Mouse (Mus musculus): ENCODE data around the gene Zdhhc20. TPM values are rescaled to one million over a fixed set of nuclear protein-coding genes. Genes with fewer than 3 reads are reported as not detected.
A peak's percentile ranks its signal among the peaks of the same experiment; 100 is the strongest.
"Not testable (repeated sequence)": the region's sequence is repeated elsewhere in the genome, so short reads cannot be mapped to it uniquely, and the experiment has no call there.

Zdhhc20 gene
- total and polyA plus RNA-seq, 3 experiments: 3.3 to 8.3 (median 6.7) TPM

- Histone ChIP-seq H3K4me1 (ENCODE audit: control insufficient read depth, insufficient read depth, low read length) (peaks cover 2% of the 10 kb centered on the region), H3K36me3 (ENCODE audit: control insufficient read depth, insufficient read depth, low read length) (no peaks in the 10 kb centered on the region; the same call in 1 of the 2 replicates), H3K27ac (no peak overlapping the region), H3K27me3 (ENCODE audit: control insufficient read depth, insufficient read depth, low read length) (no peaks in the 10 kb centered on the region), H3K9ac (ENCODE audit: low read depth, low read length) (no peak overlapping the region), H3K79me2 (replicated peaks; ENCODE audit: control insufficient read depth, insufficient read depth, low read length) (no peaks in the 10 kb centered on the region), H3K4me3 (no peak overlapping the region)
- no peak for TF ChIP-seq CTCF (IDR thresholded peaks at IDR 0.05)
- no peak for TF ChIP-seq POLR2A (IDR thresholded peaks at IDR 0.05; ENCODE audit: insufficient read depth, low read depth, low read length)
- no peak for TF ChIP-seq EP300 (IDR thresholded peaks at IDR 0.05; ENCODE audit: insufficient read depth, low read depth, low read length)
- WGBS: 86% methylated on average over 4 of the region's 4 CpGs
- intact Hi-C loops (cut with DNase I): loop anchor here (2.0 to 10.0 kb wide), 6 partner anchors 29 to 537 kb away; partner anchors contain the start of genes Mrpl57 and Ska3
- no peak for DNase-seq
These were observed 21.2 kb upstream of the Zdhhc20 start for GRCm38 (mm10) chr14:57911316-57911715.

DNA sequence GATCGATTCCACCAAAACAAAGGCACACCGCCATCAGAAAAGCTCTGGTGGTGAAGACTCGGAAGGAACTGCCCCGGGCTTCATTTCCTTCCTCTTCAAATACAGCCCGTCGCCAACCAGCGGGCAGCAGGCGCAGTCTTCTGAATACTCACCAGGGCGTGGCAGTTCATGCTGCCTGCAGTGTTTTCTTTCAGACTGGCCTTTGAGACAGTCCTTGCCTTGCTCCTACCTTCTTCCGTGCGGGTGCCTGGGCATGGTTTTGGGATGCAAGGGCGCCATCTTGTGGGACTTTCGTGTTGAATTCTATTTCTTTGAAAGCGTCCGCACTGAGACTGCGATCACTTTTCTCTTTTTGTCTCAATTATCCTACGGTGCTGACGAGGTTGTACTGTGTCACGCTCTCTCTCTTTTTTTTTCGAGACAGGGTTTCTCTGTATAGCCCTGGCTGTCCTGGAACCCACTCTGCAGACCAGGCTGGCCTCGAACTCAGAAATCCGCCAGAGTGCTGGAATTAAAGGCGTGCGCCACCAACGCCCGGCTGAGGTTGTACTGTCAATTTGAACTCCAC is 20.5 kb upstream of the Zdhhc20 start:
- H3K27ac ChIP-seq: peak overlapping the region; percentile 61
- H3K4me3 ChIP-seq: peak overlapping the region; percentile 41
- peak; percentile 84 to 87 for DNase-seq
- TF ChIP-seq EP300 (IDR thresholded peaks at IDR 0.05; ENCODE audit: insufficient read depth, low read depth, low read length): peak; percentile 97
- TF ChIP-seq CTCF (IDR thresholded peaks at IDR 0.05): peak; percentile 86
- TF ChIP-seq POLR2A (IDR thresholded peaks at IDR 0.05; ENCODE audit: insufficient read depth, low read depth, low read length): 0 out of 2 replicates have a peak, but pooled peaks have one; percentile 20
- intact Hi-C loops (cut with DNase I): loop anchor here (1.0 to 10.0 kb wide), 7 partner anchors 28 to 536 kb away; partner anchors contain the start of genes Mrpl57 and Ska3
- H3K9ac ChIP-seq (ENCODE audit: low read depth, low read length): no peak overlapping the region
- 19% methylated on average over 26 of the region's 26 CpGs for WGBS
- H3K4me1 ChIP-seq (ENCODE audit: control insufficient read depth, insufficient read depth, low read length): peaks cover 2% of the 10 kb centered on the region
- H3K36me3 ChIP-seq (ENCODE audit: control insufficient read depth, insufficient read depth, low read length): no peaks in the 10 kb centered on the region
- H3K79me2 ChIP-seq (replicated peaks; ENCODE audit: control insufficient read depth, insufficient read depth, low read length): no peaks in the 10 kb centered on the region
- H3K27me3 ChIP-seq (ENCODE audit: control insufficient read depth, insufficient read depth, low read length): no peaks in the 10 kb centered on the region

DNA sequence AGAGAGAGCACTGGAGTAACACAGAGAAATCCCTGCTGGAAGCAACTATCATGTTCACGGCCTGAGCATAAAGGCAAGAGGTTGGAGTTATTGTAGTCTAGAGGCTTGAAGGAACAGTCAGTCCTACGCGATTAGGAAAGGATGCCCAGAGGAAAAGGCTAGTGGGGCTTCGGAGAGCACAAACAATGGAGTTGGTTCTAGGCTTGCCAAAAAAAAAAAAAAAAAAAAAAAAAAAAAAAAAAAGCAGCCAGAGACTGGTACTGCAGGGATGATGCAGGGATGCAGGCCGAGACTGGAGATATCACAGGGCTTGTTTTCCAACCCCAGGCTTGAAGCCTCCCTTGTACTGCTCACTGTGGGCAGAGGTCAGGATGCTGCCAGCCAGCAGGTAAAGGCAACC is 19.2 kb upstream of the Zdhhc20 start:
- Histone ChIP-seq H3K79me2 (replicated peaks; ENCODE audit: control insufficient read depth, insufficient read depth, low read length) (no peaks in the 10 kb centered on the region), H3K4me3 (no peak overlapping the region), H3K27me3 (ENCODE audit: control insufficient read depth, insufficient read depth, low read length) (no peaks in the 10 kb centered on the region), H3K36me3 (ENCODE audit: control insufficient read depth, insufficient read depth, low read length) (no peaks in the 10 kb centered on the region), H3K27ac (peak overlapping the region; percentile 38; the same call in 1 of the 2 replicates), H3K9ac (ENCODE audit: low read depth, low read length) (no peak overlapping the region), H3K4me1 (ENCODE audit: control insufficient read depth, insufficient read depth, low read length) (peaks cover 2% of the 10 kb centered on the region)
- 57% methylated on average over 5 of the region's 5 CpGs for WGBS
- DNase-seq: no peak
- TF ChIP-seq EP300 (IDR thresholded peaks at IDR 0.05; ENCODE audit: insufficient read depth, low read depth, low read length): no peak
- TF ChIP-seq POLR2A (IDR thresholded peaks at IDR 0.05; ENCODE audit: insufficient read depth, low read depth, low read length): no peak
- no peak for TF ChIP-seq CTCF (IDR thresholded peaks at IDR 0.05)
- intact Hi-C loops (cut with DNase I): loop anchor here (5.0 kb wide), 1 partner anchor 172 kb away; no protein-coding TSS in a partner anchor

DNA sequence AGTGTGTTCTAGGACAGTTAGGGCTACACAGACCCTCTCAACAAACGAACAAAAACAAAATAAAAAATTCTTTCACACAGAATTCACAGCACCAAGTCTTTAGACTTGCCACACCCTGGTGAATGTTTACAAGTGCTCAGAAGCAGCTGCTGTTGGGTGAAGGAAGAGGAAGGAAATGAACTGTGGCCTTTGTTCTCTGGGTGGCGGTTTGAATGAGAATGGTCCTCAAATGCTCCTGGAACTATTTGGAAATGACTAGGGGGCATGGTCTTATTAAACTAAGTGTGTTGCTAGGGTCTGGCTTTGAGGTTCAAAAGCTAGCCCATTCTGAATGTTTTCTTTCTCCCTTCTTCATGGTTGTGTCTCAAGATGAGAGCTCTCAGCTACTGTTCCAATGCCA is 18.4 kb upstream of the Zdhhc20 start:
- Histone ChIP-seq H3K9ac (ENCODE audit: low read depth, low read length) (no peak overlapping the region), H3K27ac (peak overlapping the region; percentile 38), H3K27me3 (ENCODE audit: control insufficient read depth, insufficient read depth, low read length) (no peaks in the 10 kb centered on the region), H3K36me3 (ENCODE audit: control insufficient read depth, insufficient read depth, low read length) (no peaks in the 10 kb centered on the region), H3K4me1 (ENCODE audit: control insufficient read depth, insufficient read depth, low read length) (peaks cover 2% of the 10 kb centered on the region), H3K4me3 (no peak overlapping the region), H3K79me2 (replicated peaks; ENCODE audit: control insufficient read depth, insufficient read depth, low read length) (no peaks in the 10 kb centered on the region)
- WGBS: 43% methylated on average over 2 of the region's 2 CpGs
- intact Hi-C loops (cut with DNase I): loop anchor here (5.0 kb wide), 1 partner anchor 171 kb away; no protein-coding TSS in a partner anchor
- TF ChIP-seq CTCF (IDR thresholded peaks at IDR 0.05) (no peak), POLR2A (IDR thresholded peaks at IDR 0.05; ENCODE audit: insufficient read depth, low read depth, low read length) (no peak), EP300 (IDR thresholded peaks at IDR 0.05; ENCODE audit: insufficient read depth, low read depth, low read length) (no peak)
- peak in 1 of 2 experiments; percentile 33 for DNase-seq

DNA sequence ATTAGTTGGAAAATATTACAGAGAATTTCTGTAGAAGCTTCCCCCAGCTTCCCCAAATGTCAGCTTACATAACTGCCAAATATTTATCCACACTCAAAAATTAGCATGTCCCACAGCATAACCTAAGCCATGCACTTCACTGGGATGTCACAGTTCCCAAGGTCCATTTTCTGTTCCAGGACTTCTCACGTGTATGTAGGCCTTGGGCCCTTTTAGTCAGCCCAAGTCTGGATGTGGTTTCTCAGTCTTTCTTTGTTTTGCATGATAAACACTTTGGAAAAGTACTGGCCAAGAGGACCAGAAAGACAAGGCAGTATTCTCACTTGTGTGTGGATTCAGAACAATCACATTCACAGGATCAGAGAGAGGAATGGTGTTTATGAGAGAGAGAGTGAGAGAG is 11.9 kb upstream of the Zdhhc20 start:
- Histone ChIP-seq H3K4me1 (ENCODE audit: control insufficient read depth, insufficient read depth, low read length) (no peaks in the 10 kb centered on the region), H3K27ac (no peak overlapping the region), H3K79me2 (replicated peaks; ENCODE audit: control insufficient read depth, insufficient read depth, low read length) (no peaks in the 10 kb centered on the region), H3K27me3 (ENCODE audit: control insufficient read depth, insufficient read depth, low read length) (no peaks in the 10 kb centered on the region), H3K9ac (ENCODE audit: low read depth, low read length) (no peak overlapping the region), H3K4me3 (no peak overlapping the region), H3K36me3 (ENCODE audit: control insufficient read depth, insufficient read depth, low read length) (no peaks in the 10 kb centered on the region)
- 72% methylated on average over 1 of the region's 1 CpGs for WGBS
- intact Hi-C loops (cut with DNase I): no loop called here
- no peak for DNase-seq
- TF ChIP-seq POLR2A (IDR thresholded peaks at IDR 0.05; ENCODE audit: insufficient read depth, low read depth, low read length) (no peak), CTCF (IDR thresholded peaks at IDR 0.05) (no peak), EP300 (IDR thresholded peaks at IDR 0.05; ENCODE audit: insufficient read depth, low read depth, low read length) (no peak)

DNA sequence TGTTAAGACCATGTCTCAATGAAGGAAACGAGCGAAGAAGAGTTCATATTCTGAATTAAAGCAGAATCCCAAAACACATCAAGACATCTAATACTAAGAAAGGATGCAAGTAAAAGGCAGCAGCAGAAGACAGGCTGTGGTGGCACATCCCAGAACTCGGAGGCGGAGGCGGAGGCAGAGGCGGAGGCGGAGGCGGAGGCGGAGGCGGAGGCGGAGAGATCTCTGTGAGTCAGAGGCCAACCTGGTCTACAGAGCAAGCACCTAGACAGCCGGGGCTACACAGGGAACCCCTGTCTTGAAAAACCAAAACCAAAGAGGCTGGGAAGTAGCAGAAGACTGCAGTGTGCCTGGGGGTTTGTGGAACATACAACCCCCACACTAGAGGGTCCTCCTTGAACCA is 6.8 kb upstream of the Zdhhc20 start:
- intact Hi-C loops (cut with DNase I): no loop called here
- no peaks in the 10 kb centered on the region for H3K4me1 ChIP-seq (ENCODE audit: control insufficient read depth, insufficient read depth, low read length)
- H3K27me3 ChIP-seq (ENCODE audit: control insufficient read depth, insufficient read depth, low read length): no peaks in the 10 kb centered on the region
- no peak overlapping the region for H3K4me3 ChIP-seq
- H3K27ac ChIP-seq: no peak overlapping the region
- 93% methylated on average over 12 of the region's 12 CpGs for WGBS
- H3K36me3 ChIP-seq (ENCODE audit: control insufficient read depth, insufficient read depth, low read length): no peaks in the 10 kb centered on the region
- DNase-seq: no peak
- H3K79me2 ChIP-seq (replicated peaks; ENCODE audit: control insufficient read depth, insufficient read depth, low read length): no peaks in the 10 kb centered on the region
- TF ChIP-seq EP300 (IDR thresholded peaks at IDR 0.05; ENCODE audit: insufficient read depth, low read depth, low read length) (no peak), CTCF (IDR thresholded peaks at IDR 0.05) (no peak), POLR2A (IDR thresholded peaks at IDR 0.05; ENCODE audit: insufficient read depth, low read depth, low read length) (no peak)
- no peak overlapping the region for H3K9ac ChIP-seq (ENCODE audit: low read depth, low read length)

DNA sequence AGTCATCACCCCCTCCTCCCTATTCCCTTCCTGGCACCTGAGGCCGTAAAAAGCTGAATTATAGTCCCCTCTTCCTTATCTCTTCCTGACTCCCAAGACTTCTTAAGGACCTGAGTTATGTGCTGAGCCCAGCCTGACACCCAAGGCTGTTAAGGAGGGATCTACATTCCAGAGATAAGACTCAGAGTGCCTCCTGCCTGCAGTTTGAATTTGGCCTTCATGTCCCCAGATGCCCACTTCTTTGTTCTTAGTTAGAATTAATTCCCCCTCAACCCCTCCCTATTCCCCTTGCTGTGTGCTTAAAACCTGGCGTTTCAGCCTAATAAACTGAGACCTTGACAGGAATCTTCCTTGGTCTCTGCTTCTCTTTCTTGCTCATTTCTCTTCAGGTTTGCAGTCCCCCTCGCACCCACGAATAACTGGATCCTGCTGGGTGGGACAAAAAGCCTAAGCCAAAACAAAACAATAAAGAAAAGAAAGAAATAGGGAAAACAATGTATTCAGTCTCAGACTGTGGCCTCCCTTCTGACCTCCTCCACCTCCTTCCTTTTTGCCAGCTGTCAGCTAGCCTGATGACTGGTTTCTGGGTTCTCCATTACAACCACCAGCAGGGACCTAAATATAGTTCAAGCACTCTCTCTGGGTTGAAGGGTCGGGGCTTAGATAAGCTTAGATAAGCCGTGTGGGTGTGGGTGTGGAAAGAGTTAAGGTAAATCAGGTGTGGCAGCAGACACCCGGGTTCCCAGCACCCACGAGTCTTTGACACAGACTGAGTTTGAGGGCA is 6.2 kb upstream of the Zdhhc20 start:
- 47% methylated on average over 8 of the region's 8 CpGs for WGBS
- H3K27me3 ChIP-seq (ENCODE audit: control insufficient read depth, insufficient read depth, low read length); DNase-seq; H3K36me3 ChIP-seq (ENCODE audit: control insufficient read depth, insufficient read depth, low read length); H3K27ac ChIP-seq; H3K79me2 ChIP-seq (replicated peaks; ENCODE audit: control insufficient read depth, insufficient read depth, low read length); H3K4me3 ChIP-seq; intact Hi-C loops (cut with DNase I); H3K4me1 ChIP-seq (ENCODE audit: control insufficient read depth, insufficient read depth, low read length); H3K9ac ChIP-seq (ENCODE audit: low read depth, low read length): not testable (repeated sequence)

Measured in heart, adult 2 months (tissue).